Mouse (Mus musculus): ENCODE results near the gene Slc39a11. TPM values are rescaled to one million over a fixed set of nuclear protein-coding genes. Genes with fewer than 3 reads are reported as not detected.

Gene Slc39a11
- total RNA-seq, 2 experiments from 2014 or later = 17.3 to 18.5 TPM

DNA sequence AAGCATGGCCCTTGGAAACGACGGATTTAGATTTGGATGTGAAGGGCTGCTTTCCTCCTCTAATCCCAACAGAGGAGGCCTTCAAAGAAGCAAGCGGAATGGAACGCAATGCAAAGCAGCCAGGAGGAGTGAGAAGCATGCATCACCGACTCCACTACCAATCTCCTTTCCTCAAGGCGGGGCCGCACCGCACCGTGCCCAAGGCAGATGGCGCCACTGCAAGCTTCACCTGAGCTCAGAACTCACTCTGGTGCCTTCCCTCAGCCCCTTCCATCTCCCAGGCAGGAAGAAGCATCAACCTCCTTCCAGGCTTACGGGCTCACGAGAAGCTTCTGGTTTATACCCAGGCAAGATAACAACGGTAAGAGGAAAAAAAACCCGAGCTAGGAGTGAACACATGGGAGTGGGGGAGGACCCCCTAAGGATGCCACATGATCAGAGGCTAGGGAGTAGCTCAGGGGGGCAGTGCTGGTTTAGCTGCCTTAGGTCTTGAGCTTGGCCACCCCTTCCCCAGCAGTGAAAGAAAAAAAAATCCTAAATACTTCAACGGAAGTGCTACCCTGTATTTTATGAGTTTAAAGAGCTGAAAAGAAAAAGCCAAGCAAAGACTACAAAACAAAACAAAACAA is 191.2 kb downstream of the Slc39a11 start:
- DNase-seq = peak; percentile 20

DNA sequence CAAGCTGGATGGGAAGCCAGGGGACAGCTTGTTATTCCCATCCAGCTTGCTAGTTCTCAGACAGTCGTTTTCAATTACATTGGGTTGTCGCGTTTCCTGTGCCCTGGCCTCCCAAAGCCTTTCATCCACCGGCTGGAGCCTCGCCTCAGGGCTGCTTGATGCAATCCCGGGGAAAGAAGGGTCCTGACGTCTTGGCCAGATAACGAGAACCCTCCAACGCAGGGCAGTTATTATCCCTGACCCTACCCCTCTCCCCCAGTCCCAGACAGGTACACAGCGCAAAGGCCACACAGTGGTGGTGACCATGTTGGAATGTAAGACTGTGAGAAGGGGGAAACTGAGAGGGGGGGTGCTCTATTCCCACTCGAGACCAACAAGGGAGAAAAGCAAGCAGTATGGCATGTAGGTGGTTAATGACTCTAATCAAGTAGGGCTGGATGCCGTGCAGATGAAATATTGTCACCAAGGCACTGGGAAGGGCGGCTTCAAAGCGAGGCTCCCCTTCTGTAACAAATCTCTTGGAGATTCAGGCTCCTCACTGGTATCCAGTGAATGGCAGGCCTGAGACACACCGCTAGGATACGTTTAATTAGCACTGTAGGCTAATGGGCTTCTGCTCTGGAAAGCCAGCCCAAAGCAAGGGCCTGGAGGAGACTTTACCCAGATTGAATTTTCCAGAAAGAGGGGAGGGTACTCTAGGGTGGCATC is 196.9 kb downstream of the Slc39a11 start:
- no peak for DNase-seq

DNA sequence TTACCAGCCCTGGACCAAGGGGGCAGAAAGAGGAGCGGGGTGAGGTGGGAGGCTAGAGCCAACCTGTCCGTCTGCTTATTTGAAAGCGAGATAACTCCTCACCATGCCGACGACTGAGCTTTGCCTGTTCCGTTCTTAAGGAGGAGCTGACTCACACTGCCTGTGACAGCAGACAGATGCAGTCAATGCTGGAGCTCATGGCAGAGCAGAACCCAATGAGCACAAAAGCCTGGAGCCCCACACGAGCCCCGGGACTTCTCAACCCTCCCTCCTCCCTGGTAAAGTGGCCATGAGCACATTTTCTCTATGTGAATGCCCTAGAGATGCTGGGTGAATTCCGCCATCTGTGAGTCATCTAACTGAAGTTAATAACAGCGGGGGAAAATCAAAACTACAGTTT is 198.6 kb downstream of the Slc39a11 start:
- no peak for DNase-seq

DNA sequence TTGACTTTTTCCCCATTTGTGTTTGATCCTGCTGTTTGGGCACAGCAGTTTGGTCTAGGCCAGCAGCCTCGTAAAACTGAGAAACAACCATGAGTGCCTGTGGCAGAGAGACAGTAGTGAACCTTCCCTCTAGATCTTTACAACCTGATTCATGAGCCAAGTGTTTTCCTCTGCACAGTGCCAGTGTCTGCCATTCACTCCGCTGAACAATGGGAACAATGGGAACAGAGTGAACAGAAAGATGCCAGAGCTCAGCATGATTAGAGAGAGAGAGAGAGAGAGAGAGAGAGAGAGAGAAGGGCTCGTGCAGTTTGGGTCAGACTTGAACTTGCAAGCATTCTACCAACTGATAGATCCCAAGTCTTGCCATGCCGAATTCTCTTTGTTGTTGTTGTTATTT is 199.2 kb downstream of the Slc39a11 start:
- DNase-seq = no peak

DNA sequence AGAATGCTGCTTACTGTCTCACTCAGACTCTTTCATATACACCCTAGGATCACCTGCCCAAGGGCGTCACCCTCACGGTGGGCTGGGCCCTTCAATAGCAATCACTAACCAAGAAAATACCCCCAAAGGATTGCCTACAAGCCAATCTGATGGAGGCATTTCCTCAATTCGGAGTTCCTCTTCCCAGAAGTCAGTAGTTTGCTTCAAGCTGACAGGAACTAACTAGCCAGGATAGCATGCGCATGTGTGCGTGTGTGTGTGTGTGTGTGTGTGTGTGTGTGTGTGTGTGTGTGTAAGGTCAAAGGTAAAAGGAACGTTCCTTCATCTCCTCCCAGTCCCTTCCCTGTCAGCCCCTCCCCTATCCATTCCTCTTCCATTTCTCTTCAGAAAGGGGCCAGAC is 199.9 kb downstream of the Slc39a11 start:
- DNase-seq = no peak

DNA sequence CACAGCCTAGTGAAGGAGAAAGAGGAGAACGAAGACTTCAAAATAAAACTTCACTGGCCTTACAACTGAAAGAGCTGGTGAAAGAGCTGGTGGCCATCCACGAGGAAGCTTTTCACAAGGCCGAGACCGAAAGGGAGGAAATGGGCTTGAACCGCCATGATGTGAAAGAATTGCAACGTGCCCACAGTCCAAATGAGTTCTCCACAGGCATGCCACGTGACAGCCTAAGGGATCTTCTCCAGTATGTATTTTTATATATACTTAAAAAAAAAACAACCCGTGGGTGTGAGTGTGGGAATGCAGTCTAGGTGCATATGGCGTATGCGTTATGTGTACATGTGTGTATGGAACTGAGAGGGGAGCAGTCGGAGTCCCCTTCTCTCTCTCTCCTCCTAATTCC is 207.8 kb downstream of the Slc39a11 start:
- DNase-seq = no peak

DNA sequence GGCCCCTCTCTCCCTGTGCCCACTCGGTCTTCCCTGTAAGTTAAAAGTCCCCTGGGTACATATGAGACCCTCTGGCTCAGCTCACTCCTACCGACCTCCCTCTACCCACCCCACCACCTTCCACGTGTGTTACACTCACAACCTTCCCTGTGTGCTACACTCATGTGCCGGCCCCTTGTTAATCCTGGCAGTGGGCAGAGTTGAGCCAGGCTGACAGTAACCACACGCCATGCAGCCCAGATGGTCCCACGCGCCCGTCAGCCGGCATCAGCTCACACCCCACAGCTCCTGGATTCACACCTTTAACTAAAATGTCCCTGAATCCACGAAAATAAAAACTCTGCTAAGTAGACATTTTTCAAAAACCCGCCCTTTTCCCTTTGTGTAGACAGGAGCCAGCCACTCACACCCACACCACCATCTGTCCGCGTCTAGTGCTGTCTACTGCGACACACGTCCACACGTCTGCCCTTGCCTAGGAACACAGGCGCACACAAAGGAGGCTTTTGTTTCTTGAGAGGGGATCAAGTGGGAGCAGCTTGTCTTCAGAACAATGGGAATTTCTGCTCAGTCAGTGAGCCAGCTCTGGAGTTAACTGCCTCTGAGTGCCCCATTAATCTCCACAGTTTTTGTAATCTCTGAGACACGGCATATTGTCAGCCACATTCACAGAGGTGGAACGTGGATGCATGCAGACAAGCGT is 210.4 kb downstream of the Slc39a11 start:
- no peak for DNase-seq

DNA sequence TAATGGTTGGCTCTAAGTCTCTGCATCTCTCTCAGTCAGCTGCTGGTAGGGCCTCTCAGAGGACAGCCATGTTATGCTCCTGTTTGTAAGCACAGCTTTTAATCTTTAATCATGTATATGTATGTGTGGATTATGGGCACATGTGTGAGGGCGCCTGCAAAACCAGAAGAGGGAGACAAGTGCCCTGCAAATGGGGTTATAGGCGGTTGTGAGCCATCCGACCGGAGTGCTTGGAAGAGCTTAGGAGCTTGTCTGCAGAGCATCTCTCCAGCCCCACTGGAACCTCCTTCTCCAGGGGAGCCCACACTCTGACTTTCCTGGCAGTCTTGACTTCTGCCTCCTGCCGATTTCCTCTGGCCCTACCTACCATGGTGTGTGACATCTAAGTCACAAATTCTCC is 211.0 kb downstream of the Slc39a11 start:
- DNase-seq = no peak

DNA sequence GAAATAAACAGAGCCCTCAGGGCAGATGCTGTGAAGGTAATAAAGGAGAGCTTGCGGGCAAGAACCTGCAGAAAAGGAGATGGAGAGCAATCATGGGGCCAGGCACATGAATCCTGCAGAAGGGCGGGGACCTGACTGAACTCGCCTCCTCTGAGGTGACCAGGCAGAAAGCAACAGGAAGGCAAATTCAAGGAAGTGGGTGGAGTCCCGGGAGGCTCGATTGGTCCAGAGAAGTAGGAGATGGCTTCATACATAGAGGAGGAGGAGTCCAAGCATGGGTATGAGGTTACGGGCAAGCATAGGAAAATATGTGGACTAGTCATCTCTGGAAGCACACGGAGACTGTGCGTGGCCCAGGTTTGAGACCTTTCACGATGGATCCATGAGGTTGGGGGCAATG is 212.5 kb downstream of the Slc39a11 start:
- DNase-seq = no peak

DNA sequence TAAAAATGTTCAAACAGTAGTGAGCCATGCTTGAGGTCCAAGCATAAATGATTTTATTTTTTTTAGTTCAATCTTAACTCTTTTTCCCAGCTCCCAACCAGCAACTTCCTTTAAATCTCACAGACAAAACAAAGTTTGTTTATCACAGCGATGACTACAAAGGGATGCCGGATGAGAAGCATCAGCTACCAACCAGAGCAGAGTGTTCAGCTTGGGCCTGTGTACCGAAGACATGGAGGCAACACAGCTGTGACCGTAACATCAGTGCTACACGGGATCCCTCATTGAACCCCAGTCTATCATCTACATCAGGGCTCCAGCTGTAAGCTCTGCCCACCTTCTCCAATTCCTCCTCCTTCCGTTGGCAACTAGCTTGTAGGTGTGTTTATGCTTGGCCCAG is 213.6 kb downstream of the Slc39a11 start:
- no peak for DNase-seq

DNA sequence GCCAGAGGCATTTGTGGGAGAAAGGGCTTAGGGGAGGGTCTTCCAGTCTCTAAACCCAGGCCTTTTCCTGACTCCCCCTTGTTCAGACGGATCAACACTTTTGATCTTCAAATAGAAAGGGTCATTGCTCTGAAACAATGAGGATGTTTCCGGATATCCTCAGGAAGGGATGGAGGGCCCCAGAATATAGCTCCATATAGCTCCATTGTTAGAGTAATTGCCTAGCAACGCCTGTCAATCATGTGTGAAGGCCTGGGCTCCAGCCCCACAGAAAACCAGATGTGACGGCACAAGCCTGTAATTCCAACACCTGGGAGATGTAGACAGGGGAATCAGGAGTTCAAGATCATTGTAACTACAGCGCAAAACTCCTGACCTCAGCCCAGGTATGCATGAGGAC is 214.2 kb downstream of the Slc39a11 start:
- no peak for DNase-seq

DNA sequence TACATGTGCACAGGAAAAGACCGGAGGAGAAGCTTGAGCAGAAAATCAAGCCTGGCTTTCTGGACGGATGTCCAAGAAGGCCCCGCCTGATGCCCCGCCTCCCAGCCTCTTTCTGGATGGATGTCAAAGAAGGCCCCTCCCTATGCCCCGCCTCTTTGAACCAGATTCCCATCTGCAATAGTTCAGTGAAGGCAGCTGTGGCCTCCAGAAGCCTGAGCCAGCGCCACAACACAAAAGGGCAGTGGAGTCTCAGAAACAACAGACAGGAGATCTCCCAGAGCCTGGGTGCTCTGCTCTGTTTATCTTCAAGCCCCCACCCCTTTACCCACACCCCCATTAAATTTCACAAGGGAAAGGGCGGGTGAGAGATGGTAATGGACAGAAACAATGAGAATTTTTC is 218.7 kb downstream of the Slc39a11 start:
- DNase-seq = no peak

DNA sequence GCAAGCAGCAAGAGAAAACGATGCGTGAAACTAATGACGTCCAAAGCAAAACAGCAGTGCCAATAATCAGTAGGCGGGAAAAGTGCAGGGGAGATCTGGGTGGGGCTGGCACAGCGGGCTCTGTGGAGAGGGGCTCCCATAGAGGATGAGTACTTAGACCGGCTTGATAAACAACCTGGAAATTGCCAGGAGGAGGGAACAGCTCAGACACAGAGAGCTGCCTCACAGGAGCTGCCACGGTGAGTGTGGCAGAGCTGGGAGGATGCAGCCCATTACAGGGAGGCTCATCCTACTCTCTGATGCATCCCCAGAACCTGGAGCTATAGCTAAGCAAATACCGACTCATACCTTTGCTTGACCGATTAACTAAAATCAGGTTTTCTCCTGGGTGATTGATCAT is 224.0 kb downstream of the Slc39a11 start:
- no peak for DNase-seq

DNA sequence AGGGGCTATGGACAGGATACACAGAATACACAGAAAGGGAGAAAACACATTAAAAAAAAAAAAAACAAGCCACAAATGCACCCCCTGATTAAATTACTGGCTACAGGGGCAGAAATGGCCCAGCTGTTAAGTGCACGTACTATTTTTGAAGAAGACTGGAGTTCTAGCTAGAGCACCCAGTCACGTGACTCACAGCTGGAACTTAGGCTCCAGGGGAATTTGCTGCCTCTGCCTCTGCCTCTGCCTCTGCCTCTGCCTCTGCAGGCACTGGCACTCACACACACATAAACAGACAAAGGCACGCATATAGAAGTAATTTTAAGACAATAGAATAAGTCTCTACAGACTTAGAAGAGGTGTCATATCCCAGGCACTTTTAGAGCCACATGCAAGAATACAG is 224.4 kb downstream of the Slc39a11 start:
- DNase-seq = no peak

DNA sequence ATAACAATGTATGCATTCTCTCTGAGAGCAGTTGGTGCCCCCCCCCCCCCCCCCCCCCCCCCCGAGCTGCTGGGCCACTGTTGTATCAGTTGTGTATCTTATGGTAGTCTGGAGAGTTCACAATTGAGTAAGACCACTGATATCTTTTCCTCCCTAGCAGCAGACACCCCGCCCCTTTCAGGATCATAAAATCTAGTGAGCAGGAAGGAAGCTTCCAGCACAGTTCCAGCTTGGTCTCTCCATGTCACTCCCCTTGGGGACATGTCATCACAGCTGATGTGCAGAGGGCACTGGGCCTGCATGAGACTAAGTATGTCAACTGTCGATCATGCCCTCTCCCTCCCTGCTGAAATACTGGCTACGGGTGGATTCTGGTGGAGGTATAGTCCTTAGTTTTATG is 225.1 kb downstream of the Slc39a11 start:
- no peak for DNase-seq

DNA sequence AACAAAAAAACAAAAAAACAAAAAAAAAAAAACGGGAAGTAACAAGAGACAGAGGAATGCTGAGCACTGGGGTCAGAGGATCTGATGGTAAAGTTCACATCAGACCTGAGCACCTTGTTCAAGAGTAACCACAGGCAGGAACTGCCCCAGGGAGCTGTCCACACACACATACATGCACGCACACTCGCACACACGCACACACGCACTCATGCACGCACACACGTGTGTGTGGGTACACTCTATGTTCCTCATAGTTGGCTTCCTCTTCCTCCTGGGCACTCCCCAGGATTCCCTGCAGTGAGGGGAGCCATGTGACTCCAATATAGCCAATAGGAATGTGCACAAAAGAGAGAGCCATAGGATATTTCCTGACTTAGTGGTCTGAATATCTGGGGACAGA is 227.3 kb downstream of the Slc39a11 start:
- DNase-seq = no peak

DNA sequence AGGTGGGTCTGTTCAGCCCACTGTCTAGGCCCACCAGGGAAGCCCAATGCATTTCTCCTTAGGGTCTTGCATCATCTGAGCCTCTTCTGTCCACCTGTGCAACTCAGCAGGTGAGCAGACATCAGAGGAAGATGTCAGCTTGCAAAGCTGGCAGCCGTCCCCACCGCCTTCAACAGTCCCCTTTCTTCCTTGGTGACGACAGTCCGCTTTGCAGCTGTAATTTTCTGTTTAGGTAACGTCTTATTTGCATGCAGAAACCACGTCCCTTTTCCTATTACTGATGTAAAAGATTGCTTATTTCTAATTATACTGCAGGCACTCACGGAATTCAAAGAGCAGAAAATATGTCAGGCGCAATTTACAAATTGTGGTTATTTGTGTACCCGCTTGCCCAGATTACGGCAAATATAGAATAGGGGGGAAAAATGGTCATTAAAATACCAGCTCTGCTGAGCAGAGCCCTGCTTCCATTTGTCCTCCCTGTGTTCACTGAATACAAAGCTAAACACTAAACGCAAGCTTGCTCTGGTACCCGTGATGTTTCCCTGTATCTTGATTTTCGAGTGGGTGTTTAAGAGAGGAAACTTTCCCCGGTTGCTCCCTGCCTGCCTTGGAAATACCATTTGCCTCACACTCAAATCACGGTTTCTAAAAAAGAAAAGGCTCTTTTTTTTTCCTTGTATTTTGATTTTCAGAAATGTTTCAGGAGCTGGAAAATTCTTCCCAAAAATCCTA is 230.8 kb downstream of the Slc39a11 start:
- no peak for DNase-seq

DNA sequence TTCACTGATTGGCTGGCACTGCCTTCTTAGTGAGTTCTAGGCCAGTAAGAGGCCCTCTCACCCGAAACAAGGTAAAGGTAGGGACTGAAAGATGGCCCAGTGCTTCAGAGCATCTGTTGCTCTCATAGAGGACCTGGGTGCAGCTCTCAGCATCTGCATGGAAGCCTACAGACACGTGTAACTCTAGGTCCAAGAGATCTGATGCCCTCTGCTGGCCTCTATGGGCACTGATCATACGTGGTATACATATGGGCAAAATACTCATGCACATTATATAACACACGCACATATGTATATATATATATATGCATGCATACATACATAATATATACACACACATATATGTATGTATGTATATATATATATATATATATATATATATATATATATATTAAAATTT is 231.9 kb downstream of the Slc39a11 start:
- no peak for DNase-seq

DNA sequence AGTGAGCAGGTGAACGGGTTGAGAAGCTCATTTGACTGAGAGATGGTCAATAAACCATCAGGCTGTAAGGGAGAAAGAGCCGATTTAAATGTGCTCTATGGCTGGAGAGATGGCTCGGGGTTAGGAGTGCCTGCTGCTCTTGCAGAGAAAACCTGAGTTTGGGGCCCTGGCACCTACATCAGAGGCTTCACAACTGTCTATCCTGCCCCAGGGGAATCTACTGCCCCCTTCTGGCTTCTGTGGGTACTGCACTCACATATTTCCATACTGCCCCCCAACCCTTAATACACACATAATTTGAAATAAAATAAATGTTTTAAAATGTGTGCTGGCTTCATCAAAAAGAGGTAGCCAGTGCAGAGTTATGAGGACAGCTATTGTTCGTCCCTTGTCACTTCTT is 237.3 kb downstream of the Slc39a11 start:
- no peak for DNase-seq

DNA sequence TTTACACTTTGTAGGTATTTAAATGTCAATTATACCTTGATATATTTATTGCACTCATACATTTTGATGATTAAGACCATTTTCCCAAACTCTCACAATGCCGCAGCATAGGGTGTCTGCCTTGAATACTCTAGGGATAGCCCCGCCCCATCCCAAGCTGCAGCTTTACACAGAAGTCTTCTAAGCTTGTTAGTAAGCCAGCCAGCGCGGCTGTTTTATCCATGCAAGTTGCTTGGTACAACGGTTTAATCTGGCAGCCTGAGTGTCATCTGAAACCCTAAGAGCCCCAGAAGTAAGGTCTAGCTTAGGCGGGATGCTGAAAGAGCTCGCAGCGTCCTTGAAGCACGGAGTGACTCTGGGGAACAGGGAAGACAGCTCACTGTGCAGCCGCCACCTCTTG is 238.1 kb downstream of the Slc39a11 start:
- DNase-seq = no peak

DNA sequence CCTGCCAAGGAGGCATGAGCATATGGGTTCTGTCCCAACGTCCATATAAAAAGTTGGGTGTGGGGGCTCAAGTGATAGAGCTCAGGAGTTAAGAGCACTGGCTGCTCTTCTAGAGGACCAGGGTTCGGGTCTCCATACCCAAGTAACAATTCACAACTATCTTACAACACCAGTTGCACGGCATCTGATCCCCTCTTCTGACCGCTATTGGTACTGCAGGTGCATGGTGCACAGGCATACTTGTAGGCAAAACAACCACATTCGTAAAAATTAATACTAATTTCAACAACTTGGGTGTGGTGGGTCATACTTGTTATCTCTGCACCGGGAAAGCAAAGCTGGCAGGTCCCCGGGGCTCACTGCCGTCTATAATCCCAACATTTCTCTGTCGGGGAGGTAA is 240.8 kb downstream of the Slc39a11 start:
- no peak for DNase-seq

DNA sequence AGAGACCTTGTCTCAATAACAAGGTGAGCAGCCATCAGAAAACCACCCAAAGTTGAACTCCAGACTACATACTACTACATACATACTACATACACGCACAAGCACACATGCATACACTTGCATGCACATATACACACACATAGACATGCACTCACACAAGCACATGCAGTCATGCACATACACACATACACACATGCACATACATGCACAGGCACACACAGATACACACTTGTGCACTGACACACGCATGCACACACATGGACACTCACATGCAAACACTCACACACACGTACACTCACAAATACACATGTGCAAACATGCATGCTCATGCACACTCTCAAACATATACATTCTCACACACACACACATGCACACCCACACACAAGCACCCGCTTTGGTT is 242.4 kb downstream of the Slc39a11 start:
- DNase-seq = no peak

DNA sequence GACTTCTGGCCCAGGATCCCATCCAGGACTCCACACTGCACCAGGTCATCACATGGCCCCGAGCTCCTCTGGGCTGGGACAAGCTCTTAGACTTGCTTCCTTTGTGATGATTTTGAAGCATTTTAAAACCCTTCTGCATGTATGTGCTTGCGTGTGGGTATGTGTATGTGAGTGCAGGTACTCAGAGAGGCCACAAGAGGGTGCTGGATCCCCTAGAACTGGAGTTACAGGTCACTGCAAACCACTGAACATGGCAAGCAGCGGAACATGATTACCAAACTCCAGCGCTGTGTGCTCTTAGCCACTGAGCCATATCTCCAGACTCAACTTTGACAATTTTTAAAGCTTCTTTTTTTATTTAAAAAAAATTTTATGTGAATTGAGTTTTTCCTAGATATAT is 249.0 kb downstream of the Slc39a11 start:
- DNase-seq = no peak
